Mouse (Mus musculus) lung, embryonic 16.5 days (tissue): ENCODE results near the gene Cep63. TPM values are rescaled to one million over a fixed set of nuclear protein-coding genes. Genes with fewer than 3 reads are reported as not detected.
A peak's percentile ranks its signal among the peaks of the same experiment; 100 is the strongest.

ENCODE experiments used
- ATAC-seq: fragments of 200-750 bp; cut with Nextera tagmentation; 2 replicates; pipeline ENCODE4 v1.8.0; 2017; ENCODE audit warnings: low read depth, mild to moderate bottlenecking, moderate library complexity
- H3K27ac ChIP-seq: fragments of 300-500 bp; sonication (generic); 2 replicates; pipeline ENCODE4 v1.5.1; 2014; ENCODE audit warnings: mild to moderate bottlenecking, control low read depth, low read length
- H3K27me3 ChIP-seq: fragments of 300-500 bp; sonication (generic); 2 replicates; pipeline ENCODE4 v1.6.1; 2014; ENCODE audit warnings: low read depth, low read length, mixed read lengths; ENCODE audit not compliant: control insufficient read depth, insufficient read depth
- H3K36me3 ChIP-seq: fragments of 300-500 bp; sonication (generic); 2 replicates; pipeline ENCODE4 v1.6.1; 2014; ENCODE audit warnings: low read length; ENCODE audit not compliant: control insufficient read depth, insufficient read depth
- H3K4me1 ChIP-seq: fragments of 300-500 bp; sonication (generic); replicated peaks from 2 replicates; pipeline ENCODE4 v1.6.1; 2014; ENCODE audit warnings: low read length, mixed read lengths; ENCODE audit not compliant: control insufficient read depth, insufficient read depth
- H3K4me2 ChIP-seq: fragments of 300-500 bp; sonication (generic); 2 replicates; pipeline ENCODE4 v1.6.1; 2014; ENCODE audit warnings: low read depth, low read length, control low read depth
- H3K4me3 ChIP-seq: fragments of 300-500 bp; sonication (generic); 2 replicates; pipeline ENCODE4 v1.5.1; 2014; ENCODE audit warnings: mild to moderate bottlenecking, low read length, control low read depth
- H3K9ac ChIP-seq: fragments of 300-500 bp; sonication (generic); 2 replicates; pipeline ENCODE4 v1.6.1; 2014; ENCODE audit warnings: low read length, control low read depth
- H3K9me3 ChIP-seq: fragments of 300-500 bp; sonication (generic); 2 replicates; pipeline ENCODE4 v1.6.1; 2016; ENCODE audit warnings: low read length; ENCODE audit not compliant: control insufficient read depth
- WGBS: fragments of 180-500 bp; shearing (Covaris S2); extraction: QIAGEN DNeasy Blood & Tissue Kit; methylation state at CpG from one replicate; pipeline ENCODE4 v1.1.7; 2014; 5-methylcytosine and 5-hydroxymethylcytosine counted together
- polyA plus RNA-seq: library from polyadenylated mRNA; unstranded; fragments of >200 nt; fragmentation: Nextera tagmentation; extraction: Ambion mirVana; gene quantifications from 2 replicates; pipeline ENCODE4 v1.2.1, GENCODE M21; 2015

Cep63 gene
- polyA plus RNA-seq, 1 experiment from 2014 or later = 58.8 TPM

- no peak for ATAC-seq
- Histone ChIP-seq H3K36me3 (peaks cover 2% of the 10 kb centered on the region), H3K9ac (no peak overlapping the region), H3K4me2 (no peak overlapping the region), H3K9me3 (no peaks in the 10 kb centered on the region), H3K4me1 (peaks cover 18% of the 10 kb centered on the region), H3K27me3 (no peaks in the 10 kb centered on the region), H3K27ac (no peak overlapping the region), H3K4me3 (no peak overlapping the region)
- WGBS = 85% methylated on average over 7 of the region's 7 CpGs
Measured at GRCm38 (mm10) chr9:102623581-102623980, 2.8 kb downstream of the Cep63 start.

- Histone ChIP-seq H3K4me2 (no peak overlapping the region), H3K27ac (no peak overlapping the region), H3K9me3 (no peaks in the 10 kb centered on the region), H3K4me3 (no peak overlapping the region), H3K4me1 (peaks cover 17% of the 10 kb centered on the region), H3K9ac (no peak overlapping the region), H3K36me3 (peaks cover 6% of the 10 kb centered on the region), H3K27me3 (no peaks in the 10 kb centered on the region)
- ATAC-seq = no peak
- WGBS = 73% methylated on average over 6 of the region's 6 CpGs
Measured at GRCm38 (mm10) chr9:102622876-102623275, 3.5 kb downstream of the Cep63 start.

DNA sequence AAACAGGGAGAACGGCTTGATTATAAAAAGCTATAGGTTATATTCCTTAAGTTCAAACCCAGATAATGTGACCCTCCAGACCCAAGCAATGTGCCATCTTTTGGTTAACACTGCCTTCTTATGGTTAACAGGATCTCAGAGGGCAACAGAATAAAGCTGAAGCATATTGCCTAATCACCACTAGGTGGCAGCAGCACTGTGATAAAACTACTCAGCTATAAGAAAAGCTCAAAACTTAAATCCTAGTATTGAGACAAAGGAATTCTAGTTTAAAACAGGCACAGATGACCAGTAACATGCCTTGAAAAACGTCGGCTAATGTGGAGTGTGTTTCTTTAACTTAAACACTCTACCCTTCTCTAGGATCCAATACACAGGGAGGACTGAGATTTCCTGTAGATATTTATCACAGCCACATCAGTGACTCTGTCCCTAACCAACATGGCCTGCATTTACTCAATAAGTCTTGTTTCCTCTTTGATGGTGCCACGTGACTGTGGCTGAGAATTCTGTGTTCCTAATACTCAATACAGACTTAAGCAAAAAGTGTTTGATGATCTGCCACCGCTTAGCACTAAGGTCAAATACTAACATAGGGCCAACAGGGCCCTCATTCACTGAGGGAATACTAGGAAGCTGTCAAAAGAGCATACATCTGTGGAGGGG, 4.0 kb downstream of the Cep63 start:
- H3K27ac ChIP-seq = 0 out of 2 replicates have a peak overlapping the region, but pooled peaks have one; percentile 15
- no peak overlapping the region for H3K4me2 ChIP-seq
- H3K27me3 ChIP-seq = no peaks in the 10 kb centered on the region
- no peak overlapping the region for H3K4me3 ChIP-seq
- H3K36me3 ChIP-seq = peaks cover 6% of the 10 kb centered on the region
- 27% methylated on average over 5 of the region's 5 CpGs for WGBS
- H3K9ac ChIP-seq = no peak overlapping the region
- peaks cover 11% of the 10 kb centered on the region for H3K4me1 ChIP-seq
- ATAC-seq = no peak
- no peaks in the 10 kb centered on the region for H3K9me3 ChIP-seq

DNA sequence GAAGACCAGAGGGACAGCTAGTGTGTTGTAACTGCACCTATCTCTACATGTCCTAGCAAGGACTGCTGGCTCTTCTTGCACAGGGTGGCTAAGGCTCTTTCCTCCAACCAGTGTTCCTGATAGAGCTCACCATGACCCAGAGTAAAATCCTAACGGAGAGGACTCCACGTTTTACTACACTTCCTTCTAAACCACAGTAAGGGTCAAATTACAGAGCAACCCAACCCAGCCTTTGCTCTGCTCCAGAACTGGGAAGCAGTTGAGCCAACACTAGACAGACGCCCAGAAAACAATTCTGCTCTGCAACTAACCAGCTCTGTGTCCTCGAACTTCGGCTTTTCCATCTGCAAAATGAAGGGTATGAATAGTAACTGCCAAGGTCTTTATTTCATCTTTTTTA, 4.9 kb downstream of the Cep63 start:
- no peak for ATAC-seq
- no peaks in the 10 kb centered on the region for H3K27me3 ChIP-seq
- no peak overlapping the region for H3K27ac ChIP-seq
- H3K9me3 ChIP-seq = no peaks in the 10 kb centered on the region
- peaks cover 7% of the 10 kb centered on the region for H3K4me1 ChIP-seq
- H3K4me3 ChIP-seq = no peak overlapping the region
- H3K9ac ChIP-seq = no peak overlapping the region
- peaks cover 6% of the 10 kb centered on the region for H3K36me3 ChIP-seq
- H3K4me2 ChIP-seq = no peak overlapping the region
- 58% methylated on average over 5 of the region's 5 CpGs for WGBS

DNA sequence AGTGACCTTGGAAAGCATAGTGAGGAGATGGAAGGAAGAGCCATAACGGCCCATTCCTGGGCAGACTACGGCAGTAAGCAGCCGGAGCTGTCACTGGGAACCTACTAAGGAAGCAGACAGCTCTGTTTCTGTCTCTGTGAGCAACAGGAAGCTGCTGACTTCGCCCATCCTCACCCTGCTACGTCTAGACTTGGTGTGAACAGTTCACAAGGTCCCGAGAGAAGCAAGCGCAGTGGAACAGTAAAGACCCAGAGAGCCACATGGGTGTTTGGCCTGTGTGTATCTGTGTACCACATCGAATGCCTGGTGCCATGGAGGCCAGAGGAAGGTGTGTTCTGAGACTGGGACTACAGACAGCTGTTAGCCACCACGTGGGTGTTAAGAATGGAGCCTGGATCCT, 10.1 kb downstream of the Cep63 start:
- Histone ChIP-seq H3K27ac (no peak overlapping the region), H3K9ac (no peak overlapping the region), H3K36me3 (peaks cover 15% of the 10 kb centered on the region), H3K4me3 (no peak overlapping the region), H3K27me3 (no peaks in the 10 kb centered on the region), H3K9me3 (no peaks in the 10 kb centered on the region), H3K4me2 (no peak overlapping the region), H3K4me1 (no peaks in the 10 kb centered on the region)
- WGBS = 72% methylated on average over 9 of the region's 9 CpGs
- ATAC-seq = no peak

- no peaks in the 10 kb centered on the region for H3K9me3 ChIP-seq
- H3K4me1 ChIP-seq = no peaks in the 10 kb centered on the region
- H3K9ac ChIP-seq = no peak overlapping the region
- 69% methylated on average over 3 of the region's 3 CpGs for WGBS
- peaks cover 22% of the 10 kb centered on the region for H3K36me3 ChIP-seq
- no peak for ATAC-seq
- H3K27ac ChIP-seq = no peak overlapping the region
- no peak overlapping the region for H3K4me2 ChIP-seq
- no peak overlapping the region for H3K4me3 ChIP-seq
- no peaks in the 10 kb centered on the region for H3K27me3 ChIP-seq
Measured at GRCm38 (mm10) chr9:102615071-102615470, 11.3 kb downstream of the Cep63 start.

- Histone ChIP-seq H3K9me3 (no peaks in the 10 kb centered on the region), H3K9ac (no peak overlapping the region), H3K36me3 (peaks cover 16% of the 10 kb centered on the region), H3K4me2 (no peak overlapping the region), H3K4me3 (no peak overlapping the region), H3K27me3 (no peaks in the 10 kb centered on the region), H3K4me1 (no peaks in the 10 kb centered on the region), H3K27ac (no peak overlapping the region)
- ATAC-seq = no peak
- WGBS = 91% methylated on average over 3 of the region's 3 CpGs
Measured at GRCm38 (mm10) chr9:102609221-102609620, 17.1 kb downstream of the Cep63 start.

GRCm38 (mm10) chr9:102607471-102607870, 18.9 kb downstream of the Cep63 start:
- Histone ChIP-seq H3K4me3 (no peak overlapping the region), H3K36me3 (peaks cover 16% of the 10 kb centered on the region), H3K27ac (no peak overlapping the region), H3K9ac (no peak overlapping the region), H3K4me1 (no peaks in the 10 kb centered on the region), H3K9me3 (no peaks in the 10 kb centered on the region), H3K27me3 (no peaks in the 10 kb centered on the region), H3K4me2 (no peak overlapping the region)
- no peak for ATAC-seq
- WGBS = 60% methylated on average over 5 of the region's 5 CpGs

DNA sequence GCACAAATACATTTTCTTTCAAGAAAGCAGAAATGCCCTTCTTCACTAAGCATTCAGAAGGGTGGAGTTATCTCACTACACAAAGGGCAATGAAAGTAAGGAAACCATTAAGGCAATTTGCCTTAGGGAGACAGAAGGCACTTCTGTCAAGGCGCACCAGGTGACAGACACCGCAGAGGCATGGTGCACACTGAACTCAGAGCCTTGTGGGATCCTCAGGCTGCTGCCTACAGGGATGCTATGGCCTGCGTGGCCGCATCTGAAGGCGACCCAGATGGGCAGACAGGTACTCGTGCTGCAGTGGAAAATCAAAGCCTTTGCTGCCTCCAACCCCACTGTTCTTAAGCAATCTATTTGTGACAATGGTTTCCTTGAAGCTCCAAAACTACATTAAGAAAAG, 21.2 kb downstream of the Cep63 start:
- H3K4me1 ChIP-seq = no peaks in the 10 kb centered on the region
- ATAC-seq = no peak
- WGBS = 88% methylated on average over 6 of the region's 6 CpGs
- H3K4me2 ChIP-seq = no peak overlapping the region
- H3K9me3 ChIP-seq = no peaks in the 10 kb centered on the region
- H3K27ac ChIP-seq = no peak overlapping the region
- no peak overlapping the region for H3K9ac ChIP-seq
- peaks cover 13% of the 10 kb centered on the region for H3K36me3 ChIP-seq
- H3K4me3 ChIP-seq = no peak overlapping the region
- H3K27me3 ChIP-seq = no peaks in the 10 kb centered on the region

GRCm38 (mm10) chr9:102601666-102602065, 24.7 kb downstream of the Cep63 start:
- H3K9me3 ChIP-seq = no peaks in the 10 kb centered on the region
- WGBS = 82% methylated on average over 2 of the region's 2 CpGs
- no peak for ATAC-seq
- H3K4me2 ChIP-seq = no peak overlapping the region
- no peaks in the 10 kb centered on the region for H3K4me1 ChIP-seq
- no peak overlapping the region for H3K9ac ChIP-seq
- no peak overlapping the region for H3K27ac ChIP-seq
- no peaks in the 10 kb centered on the region for H3K27me3 ChIP-seq
- peaks cover 14% of the 10 kb centered on the region for H3K36me3 ChIP-seq
- H3K4me3 ChIP-seq = no peak overlapping the region
